Comparison of ENCODE assay signal across 39 mouse cellular contexts in the genomic region with DNA sequence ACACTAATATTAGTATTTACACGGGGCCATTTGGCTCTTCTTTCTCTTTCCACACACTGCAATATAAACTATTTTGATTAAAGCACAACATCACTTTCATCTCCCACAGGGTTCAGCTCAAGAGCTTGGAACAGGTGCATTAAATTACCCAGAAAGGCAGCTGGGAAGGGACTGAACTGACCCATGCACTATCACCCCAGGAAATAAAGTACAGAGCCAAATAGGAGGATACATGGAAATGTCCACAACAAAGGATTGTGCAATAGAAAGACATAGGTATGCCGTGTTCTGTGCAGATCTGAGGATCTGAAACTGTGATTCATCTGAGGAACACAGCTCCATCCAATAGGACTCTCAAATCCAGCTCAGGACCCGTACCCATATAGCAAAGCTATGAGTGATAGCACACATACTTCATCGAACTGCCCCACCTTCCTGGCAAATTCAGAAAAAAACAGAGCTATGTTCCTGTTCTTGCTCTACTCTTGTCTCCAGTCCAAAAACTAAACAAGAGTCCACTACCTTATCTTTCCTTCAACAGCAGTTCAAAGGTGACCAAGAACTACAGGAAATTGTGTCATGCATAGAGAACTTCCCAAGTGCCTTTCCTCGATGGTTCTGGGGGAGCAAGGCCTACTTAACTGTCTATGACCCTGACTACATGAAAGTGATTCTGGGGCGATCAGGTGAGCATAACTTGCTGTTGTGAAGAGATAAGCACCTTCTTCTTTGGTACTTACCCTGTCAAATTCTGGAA. TPM values are rescaled to one million over a fixed set of nuclear protein-coding genes. Genes with fewer than 3 reads are reported as not detected.
"Had no signal": no experiment of that assay in that cellular context is flagged by ENCODE, and none has a peak within 500 bp of the region (broad histone marks: within the 10 kb centered on the region; RNA-seq: fewer than 3 reads in every experiment).

No protein-coding gene starts in this region.

RNA-seq across cellular contexts. Expression of a gene that starts 1.2 kb away (rescaled TPM):
- total RNA-seq: left cerebral cortex, adult 8-10 months; left cerebral cortex, postnatal 10 days; left cerebral cortex, postnatal 14 days; left cerebral cortex, postnatal 25 days; left cerebral cortex, postnatal 36 days; left cerebral cortex, postnatal 4 days; megakaryocyte progenitor cell, adult 5-6 weeks; megakaryocyte, adult 5-6 weeks; megakaryocyte-erythroid progenitor cell, adult 5-6 weeks; midbrain, postnatal 0 days; monocyte, adult 5-6 weeks had no signal
- polyA plus RNA-seq: limb, embryonic 10.5 days; limb, embryonic 11.5 days; limb, embryonic 12.5 days; limb, embryonic 13.5 days; limb, embryonic 14.5 days; limb, embryonic 15.5 days; liver, embryonic 11.5 days; liver, embryonic 12.5 days; liver, embryonic 13.5 days; lung, adult 2 months; lung, embryonic 14.5 days; lung, embryonic 15.5 days; lung, embryonic 16.5 days; lung, postnatal 0 days; macrophage; midbrain, embryonic 10.5 days; midbrain, embryonic 11.5 days; midbrain, embryonic 12.5 days; midbrain, embryonic 13.5 days; midbrain, embryonic 14.5 days; midbrain, embryonic 15.5 days; midbrain, embryonic 16.5 days; midbrain, postnatal 0 days; myocyte; neural tube, embryonic 11.5 days; neural tube, embryonic 12.5 days; neural tube, embryonic 13.5 days had no signal

RNA-seq across cellular contexts. Expression of a gene that starts 36.1 kb away (rescaled TPM):
- total RNA-seq: left cerebral cortex, adult 8-10 months; left cerebral cortex, postnatal 10 days; left cerebral cortex, postnatal 14 days; left cerebral cortex, postnatal 25 days; left cerebral cortex, postnatal 36 days; left cerebral cortex, postnatal 4 days; megakaryocyte progenitor cell, adult 5-6 weeks; megakaryocyte, adult 5-6 weeks; megakaryocyte-erythroid progenitor cell, adult 5-6 weeks; midbrain, postnatal 0 days; monocyte, adult 5-6 weeks had no signal
- polyA plus RNA-seq: limb, embryonic 10.5 days; limb, embryonic 11.5 days; limb, embryonic 12.5 days; limb, embryonic 13.5 days; limb, embryonic 14.5 days; limb, embryonic 15.5 days; liver, embryonic 11.5 days; liver, embryonic 12.5 days; liver, embryonic 13.5 days; liver, embryonic 14.5 days; liver, embryonic 15.5 days; lung, adult 2 months; lung, embryonic 14.5 days; lung, embryonic 15.5 days; lung, embryonic 16.5 days; lung, postnatal 0 days; macrophage; midbrain, embryonic 10.5 days; midbrain, embryonic 11.5 days; midbrain, embryonic 12.5 days; midbrain, embryonic 13.5 days; midbrain, embryonic 14.5 days; midbrain, embryonic 15.5 days; midbrain, embryonic 16.5 days; midbrain, postnatal 0 days; myocyte; neural tube, embryonic 11.5 days; neural tube, embryonic 12.5 days; neural tube, embryonic 13.5 days had no signal

RNA-seq across cellular contexts. Expression of a gene that starts 46.6 kb away (rescaled TPM):
- total RNA-seq: left cerebral cortex, adult 8-10 months; left cerebral cortex, postnatal 10 days; left cerebral cortex, postnatal 14 days; left cerebral cortex, postnatal 25 days; left cerebral cortex, postnatal 36 days; left cerebral cortex, postnatal 4 days; megakaryocyte progenitor cell, adult 5-6 weeks; megakaryocyte, adult 5-6 weeks; megakaryocyte-erythroid progenitor cell, adult 5-6 weeks; midbrain, postnatal 0 days; monocyte, adult 5-6 weeks had no signal
- polyA plus RNA-seq: limb, embryonic 10.5 days; limb, embryonic 11.5 days; limb, embryonic 12.5 days; limb, embryonic 13.5 days; limb, embryonic 14.5 days; limb, embryonic 15.5 days; liver, embryonic 11.5 days; liver, embryonic 12.5 days; liver, embryonic 13.5 days; liver, embryonic 14.5 days; liver, embryonic 15.5 days; lung, embryonic 14.5 days; lung, embryonic 15.5 days; lung, embryonic 16.5 days; macrophage; midbrain, embryonic 10.5 days; midbrain, embryonic 11.5 days; midbrain, embryonic 12.5 days; midbrain, embryonic 13.5 days; midbrain, embryonic 14.5 days; midbrain, embryonic 15.5 days; midbrain, embryonic 16.5 days; midbrain, postnatal 0 days; myocyte; neural tube, embryonic 11.5 days; neural tube, embryonic 12.5 days; neural tube, embryonic 13.5 days had no signal
